Mouse (Mus musculus) adrenal gland, adult (tissue): Measurements from ENCODE around the gene Vmn1r77.
"Not testable (repeated sequence)": the region's sequence is repeated elsewhere in the genome, so short reads cannot be mapped to it uniquely, and the experiment has no call there.

ENCODE experiments used
- DNase-seq, 2 experiments: peaks; one replicate each; pipeline ENCODE4 v3.0.0; 2022 to 2023; ENCODE audit warnings: low spot score in 1 of 2; ENCODE audit not compliant: inconsistent age in 2 of 2

Gene Vmn1r77

DNA sequence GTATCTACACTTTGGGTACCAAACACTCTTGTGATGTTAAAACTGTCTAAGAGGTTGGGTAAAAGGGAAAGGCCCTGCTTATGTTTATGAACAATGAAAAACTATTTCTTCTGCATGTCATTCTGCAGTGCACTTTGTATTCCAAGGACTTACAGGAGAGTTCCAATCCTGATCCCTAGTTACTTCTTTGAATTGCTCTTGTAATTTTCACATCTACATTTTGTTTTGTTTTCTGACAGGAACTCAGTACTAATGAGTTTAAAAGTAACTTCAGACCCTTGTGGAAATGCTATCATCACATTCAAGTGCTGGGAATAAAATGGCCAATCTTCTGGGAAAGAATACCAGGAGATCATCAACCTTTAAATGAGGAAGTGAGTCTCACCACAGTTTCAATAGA is at the start of gene Vmn1r77:
Vmn1r77 (plus strand) TSS at position 301 of the 400 bp plus-strand sequence.
- DNase-seq = not testable (repeated sequence)

DNA sequence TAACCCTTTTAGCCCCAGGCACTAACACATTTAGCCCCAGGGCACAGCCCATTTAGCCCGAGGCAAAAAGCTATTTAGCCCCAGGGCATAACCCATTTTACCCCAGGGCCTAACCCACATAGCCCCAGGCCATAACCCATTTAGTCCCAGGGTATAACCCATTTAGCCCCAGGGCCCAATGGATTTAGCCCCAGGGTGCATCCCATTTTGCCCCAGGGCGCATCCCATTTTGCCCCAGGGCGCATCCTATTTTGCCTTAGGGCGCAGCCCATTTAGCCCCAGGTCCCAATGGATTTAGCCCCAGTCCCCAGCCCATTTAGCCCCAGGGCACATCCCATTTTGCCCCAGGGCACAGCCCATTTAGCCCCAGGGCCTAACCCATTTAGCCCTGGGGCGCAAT is 25.1 kb upstream of the Vmn1r77 start:
- not testable (repeated sequence) for DNase-seq

GRCm38 (mm10) chr7:12012392-12012791 is 24.2 kb upstream of the Vmn1r77 start:
- DNase-seq = not testable (repeated sequence)

GRCm38 (mm10) chr7:12013106-12013505 is 23.4 kb upstream of the Vmn1r77 start:
- no peak for DNase-seq

DNA sequence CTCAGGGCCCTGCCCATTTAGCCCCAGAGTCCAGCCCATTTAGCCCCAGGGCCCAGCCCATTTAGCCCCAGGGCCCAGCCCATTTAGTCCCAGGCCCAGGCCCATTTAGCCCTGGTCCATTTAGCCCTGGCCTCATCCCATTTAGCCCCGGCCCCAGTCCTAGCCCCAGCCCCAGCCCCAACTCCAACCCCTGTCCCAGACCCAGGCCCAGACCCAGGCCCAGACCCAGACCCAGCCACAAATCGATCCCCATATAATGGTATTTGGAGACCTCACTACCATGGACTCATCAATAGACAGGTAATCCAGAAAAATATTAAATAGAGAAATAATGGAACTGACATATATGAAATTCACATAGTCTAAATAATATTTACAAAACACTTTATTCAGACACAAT is 18.7 kb upstream of the Vmn1r77 start:
- DNase-seq = not testable (repeated sequence)

DNA sequence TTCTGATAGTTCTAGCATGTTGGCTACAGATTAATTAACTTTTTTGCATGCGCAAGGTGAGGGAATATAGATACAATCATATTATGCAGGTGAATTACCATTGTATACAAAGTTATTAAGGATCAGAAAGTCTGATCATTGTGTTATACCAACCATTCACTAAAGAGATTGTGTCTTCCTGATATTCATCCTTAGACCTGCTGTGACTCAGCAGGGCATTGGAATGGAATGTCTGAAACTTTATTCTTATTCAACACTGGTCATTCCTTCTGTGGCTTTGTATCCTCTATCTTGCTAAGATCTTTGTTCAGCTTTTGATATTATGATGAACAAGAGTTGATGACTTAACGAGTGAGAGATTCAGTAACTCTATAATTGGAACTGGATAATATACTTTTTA is 4.1 kb downstream of the Vmn1r77 start:
- no peak for DNase-seq
